Mouse (Mus musculus): ENCODE measurements around the gene Exosc5.

The Exosc5 gene

DNA sequence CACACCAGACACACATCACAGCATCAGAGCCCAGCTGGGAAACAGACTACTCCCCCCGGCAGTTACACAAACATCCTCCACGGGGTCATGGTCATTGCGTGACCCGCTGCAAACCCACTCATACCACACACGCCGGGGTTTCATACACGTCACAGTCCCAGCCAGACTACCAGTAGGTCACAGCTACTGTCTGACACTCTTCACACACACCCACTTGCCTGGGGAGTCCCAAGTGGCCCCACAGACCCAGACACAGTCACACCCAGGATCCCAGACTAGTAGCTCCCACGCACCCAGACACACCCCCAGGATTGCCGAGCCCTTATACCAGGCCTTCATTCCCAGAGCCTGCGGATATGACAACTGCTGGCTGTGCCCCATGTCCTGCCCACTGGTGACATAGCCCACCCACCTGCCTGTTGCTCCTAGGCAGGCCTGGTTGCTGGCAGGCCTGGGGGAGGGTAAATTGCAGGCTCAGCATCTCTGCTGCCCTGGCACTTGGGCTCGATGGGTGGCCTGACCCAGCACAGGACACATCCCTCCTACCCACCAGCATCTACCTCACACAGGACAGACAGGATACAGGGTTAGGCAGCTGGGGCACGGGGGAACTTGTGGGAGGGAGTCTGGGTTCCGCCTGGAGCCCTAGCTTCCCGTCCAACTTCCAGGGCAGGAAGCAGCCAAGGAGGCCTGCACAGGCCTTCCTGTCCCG, 48.8 kb downstream of the Exosc5 start:
- DNase-seq (ENCODE audit: low read depth) = no peak

DNA sequence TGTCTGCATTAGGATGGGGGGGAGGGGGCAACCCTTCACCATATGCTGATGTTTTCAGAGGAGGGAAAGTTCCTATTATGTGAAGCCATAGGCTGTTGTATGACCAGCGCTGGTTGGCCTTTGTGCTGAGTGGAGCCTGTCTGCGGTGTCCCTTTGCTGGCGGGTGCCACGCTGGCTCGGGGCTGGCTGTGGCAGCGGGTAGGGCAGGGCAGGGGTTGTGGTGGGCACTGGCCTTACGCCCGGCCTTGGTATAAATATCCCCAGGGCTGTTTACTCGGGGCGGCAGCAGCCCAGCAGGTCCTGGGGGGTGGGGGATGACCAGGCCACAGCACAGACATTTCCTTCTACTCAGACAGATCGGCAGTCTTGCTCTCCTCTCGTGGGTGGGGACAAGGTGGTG, 51.0 kb downstream of the Exosc5 start:
- DNase-seq (ENCODE audit: low read depth) = no peak

DNA sequence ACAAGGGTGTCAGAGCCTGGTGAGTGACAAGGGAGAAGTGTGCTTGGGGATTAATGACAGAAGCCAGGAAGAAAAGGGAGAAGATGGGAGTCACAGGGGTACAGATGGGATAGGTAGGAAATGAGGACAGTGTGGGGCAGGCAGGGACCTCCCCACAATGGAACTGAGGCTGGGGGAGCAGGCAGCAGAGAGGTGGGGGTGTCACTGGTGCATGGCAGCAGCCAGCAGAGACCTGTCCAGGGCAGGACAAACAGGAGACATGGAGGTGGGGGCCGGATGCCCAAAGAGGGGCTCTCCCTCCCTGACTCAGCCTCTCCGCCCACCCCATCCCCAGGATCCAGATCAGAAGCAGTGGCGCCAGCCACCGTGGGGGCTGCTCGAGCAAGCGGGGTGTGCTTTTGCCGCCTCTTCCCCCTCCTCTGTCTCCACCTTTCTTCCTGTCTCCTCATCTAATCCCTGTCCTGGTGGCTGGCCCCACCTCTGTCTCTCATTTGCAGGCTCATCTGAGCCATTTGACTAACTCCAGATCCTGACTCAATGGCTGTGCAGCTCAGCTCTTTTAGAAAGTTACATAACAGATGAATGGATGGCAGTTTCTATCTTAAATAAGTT, 51.7 kb downstream of the Exosc5 start:
- DNase-seq (ENCODE audit: low read depth) = no peak

- no peak for DNase-seq (ENCODE audit: low read depth)
Observed at GRCm38 (mm10) chr7:25711165-25711564, 52.2 kb downstream of the Exosc5 start.

- no peak for DNase-seq (ENCODE audit: low read depth)
Observed at GRCm38 (mm10) chr7:25711731-25712197, 52.8 kb downstream of the Exosc5 start.

DNA sequence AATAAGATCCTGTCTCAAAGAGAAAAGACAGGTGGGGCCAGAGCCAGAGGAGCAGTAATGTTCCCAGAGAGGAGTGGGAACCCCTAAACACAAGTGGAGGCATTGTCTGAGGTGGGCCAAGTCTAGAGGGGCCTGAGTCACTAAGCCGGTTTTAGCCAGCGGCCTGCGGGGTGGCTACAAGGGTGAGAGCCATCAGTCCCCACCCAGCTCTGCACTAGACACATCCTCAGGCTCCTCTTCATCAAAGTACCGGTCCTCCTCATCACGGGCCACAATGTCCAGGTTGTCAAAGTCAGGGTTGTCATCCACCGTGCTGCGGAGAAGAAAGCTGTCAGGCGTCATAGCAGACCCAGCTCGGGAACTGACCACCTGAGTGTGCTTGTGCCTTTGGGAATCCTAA, 53.8 kb downstream of the Exosc5 start:
- DNase-seq (ENCODE audit: low read depth) = no peak

DNA sequence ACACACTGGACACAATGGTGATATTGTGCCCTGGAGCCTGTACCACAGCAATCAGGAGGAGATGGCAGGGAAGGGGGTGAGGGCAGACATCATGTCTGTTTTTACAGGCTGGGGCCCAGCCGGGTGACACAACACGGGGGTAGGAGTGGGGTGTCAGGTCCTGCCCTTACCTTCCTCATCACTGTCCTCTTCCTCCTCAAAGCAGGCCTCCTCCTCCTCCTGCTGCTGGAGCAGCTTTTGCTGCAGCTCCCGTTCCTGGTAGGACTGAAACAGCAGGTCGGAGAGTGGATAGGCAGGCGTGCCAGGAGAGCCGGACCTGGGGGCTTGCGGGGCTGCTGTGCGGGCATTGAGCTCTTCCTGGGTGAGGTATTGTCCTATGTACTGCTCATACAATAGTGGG, 55.6 kb downstream of the Exosc5 start:
- DNase-seq (ENCODE audit: low read depth) = no peak

DNA sequence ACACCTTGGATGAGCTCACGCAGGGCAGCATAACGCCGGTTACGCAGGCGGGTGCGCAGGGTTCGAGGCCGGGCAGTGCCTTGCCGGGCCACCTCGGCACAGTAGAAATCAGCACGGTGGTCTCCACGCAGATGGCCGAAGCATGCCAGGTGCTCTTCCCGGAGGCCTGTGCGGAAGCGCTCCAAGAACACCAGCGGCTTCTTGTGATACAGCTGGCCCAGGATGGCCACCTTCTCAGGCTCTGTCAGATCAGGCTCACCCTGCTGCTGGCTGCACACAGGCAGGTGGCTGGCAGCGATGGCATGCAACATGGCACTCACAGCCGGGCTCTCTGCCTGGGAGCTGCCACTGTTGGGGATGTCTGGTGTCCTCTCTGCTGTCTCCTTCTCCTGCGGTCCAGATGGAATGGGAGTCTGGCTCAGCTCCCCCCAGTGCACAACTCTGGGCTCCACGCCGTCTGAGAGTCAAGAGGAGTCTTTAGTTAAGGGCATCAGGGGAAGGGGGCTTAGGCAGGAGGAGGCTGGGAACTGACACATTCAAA, 56.8 kb downstream of the Exosc5 start:
- no peak for DNase-seq (ENCODE audit: low read depth)

DNA sequence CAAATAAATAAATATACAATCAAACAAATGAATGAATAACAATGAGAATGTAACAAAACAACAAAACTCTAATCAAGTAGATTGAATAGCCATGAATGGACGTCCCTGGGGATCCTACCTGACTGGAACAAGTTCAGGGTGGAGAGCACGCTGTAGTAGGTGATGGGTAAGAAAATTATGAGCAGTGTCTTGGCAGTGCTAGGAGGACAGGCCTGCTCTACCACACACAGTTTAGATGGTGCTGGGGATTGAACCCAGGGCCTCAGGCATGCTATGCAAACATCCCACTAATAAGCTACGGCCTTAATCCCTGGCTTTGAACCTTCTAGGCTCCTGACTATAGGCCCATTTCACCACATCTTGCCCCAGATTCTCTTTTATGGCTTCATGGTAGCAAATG, 58.5 kb downstream of the Exosc5 start:
- no peak for DNase-seq (ENCODE audit: low read depth)

DNA sequence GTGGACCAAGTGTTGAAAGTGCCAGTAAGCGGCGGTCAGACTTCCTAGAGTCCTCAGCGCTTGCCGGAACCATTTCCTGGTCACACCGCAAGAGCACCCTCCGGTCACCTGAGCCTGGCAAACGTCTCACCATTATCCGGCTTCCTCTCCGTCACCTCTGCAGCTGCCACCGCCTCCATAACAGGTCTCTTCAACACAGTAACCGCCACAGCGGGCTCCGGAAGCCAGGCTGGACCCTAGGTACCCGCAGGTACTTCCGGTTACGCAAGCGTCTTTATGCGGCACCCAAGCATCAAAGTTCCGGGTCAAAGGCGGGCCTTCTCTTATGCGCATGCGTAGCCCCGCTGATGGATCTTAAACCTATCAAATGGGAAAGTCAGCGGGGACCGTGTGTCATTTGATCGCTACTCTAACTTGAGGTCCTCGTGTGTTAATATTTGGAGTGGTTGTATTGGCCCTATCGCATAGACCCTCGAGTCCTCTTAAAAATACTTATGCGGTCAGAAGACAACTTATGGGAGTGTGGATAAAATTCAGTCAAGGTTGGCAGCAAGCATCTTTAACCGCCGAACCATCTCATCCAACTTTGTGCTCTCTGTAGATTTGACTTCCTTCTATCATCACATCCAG, 59.9 kb downstream of the Exosc5 start, which contains the start of gene Ccdc97:
Ccdc97 (minus strand) TSS at position 301 of the 630 bp plus-strand sequence.
- DNase-seq (ENCODE audit: low read depth) = peak; percentile 96

DNA sequence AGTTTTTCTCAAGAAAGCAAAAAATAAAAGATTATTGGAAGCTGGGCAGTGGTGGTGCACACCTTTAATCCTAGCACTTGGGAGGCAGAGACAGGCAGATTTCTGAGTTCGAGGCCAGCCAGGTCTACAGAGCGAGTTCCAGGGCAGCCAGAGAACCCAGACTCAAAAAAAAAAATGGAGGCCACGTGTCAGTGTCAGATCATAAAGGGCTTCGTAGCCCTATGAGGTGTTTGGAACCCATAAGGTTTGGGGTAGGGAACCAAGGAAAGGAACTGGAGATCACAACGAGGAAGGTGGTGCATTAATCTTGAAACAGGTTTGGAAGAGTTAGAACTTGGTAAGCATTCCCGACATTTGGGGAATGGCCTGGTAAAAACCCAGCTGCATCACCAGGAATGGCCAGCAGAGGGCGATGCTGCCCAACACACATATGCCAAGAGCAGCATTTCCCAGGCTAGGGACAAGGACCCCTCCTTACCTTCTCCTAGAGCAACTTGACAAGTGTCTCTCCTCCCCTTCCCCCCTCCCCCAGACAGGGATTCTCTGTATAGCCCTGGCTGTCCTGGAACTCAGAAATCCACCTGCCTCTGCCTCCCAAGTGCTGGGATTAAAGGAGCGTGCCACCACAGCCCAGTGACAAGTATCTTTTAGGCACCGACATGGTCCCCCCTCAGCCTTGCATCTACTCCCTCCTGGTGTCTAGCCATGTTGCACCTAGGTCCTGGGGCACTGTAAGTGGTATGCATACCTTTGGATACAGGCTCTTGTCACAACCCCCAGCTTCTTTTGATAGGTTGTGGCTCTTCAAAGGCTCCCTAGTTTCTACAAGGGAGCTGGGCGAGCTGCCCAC, 61.0 kb downstream of the Exosc5 start:
- peak; percentile 60 for DNase-seq (ENCODE audit: low read depth)

DNA sequence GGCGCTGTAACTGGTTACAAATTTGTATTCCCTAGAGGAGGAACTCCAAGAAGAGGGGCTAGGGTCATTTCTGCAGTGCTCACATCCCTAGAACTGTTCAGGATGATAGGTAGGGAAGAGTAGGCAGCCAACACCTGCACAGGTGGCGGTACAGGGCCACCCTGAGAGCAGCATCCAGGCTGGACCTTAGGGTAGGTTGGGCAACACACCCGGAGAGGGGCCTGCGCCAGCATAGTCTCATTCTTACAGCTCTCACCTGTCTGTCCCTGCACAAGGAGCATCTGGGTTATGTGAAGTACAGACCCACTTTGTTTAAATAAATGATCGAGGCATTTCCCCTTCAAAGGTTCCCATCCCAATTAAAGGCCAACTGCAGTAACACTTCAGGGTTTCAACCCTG, 61.8 kb downstream of the Exosc5 start:
- DNase-seq (ENCODE audit: low read depth) = no peak

Data from c-Kit-positive CD71-positive TER-119-negative erythroid progenitor cells, embryonic 14.5 days (primary cell).